Mouse (Mus musculus): ENCODE results near the gene Cib2.

DNA sequence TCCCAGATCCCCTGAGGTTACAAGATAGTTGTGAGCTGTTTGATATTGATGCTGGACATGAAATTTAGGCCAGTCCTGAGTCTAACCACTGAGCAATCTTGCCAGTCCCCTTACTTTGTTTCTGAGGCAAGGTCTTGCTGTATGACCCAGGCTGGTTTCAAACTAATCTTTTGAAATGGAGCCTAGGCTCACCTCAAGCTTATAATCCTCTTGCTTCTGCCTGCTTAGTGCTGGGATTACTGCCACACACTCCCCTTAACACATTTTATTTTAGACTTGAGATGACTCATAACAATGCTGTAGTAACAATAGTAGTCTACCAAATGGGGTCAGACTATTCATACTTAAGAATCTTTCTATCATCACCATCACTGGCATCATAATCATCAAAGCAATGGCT lies 28.6 kb downstream of the Cib2 start:
- TF ChIP-seq POLR2AphosphoS2 (IDR thresholded peaks at IDR 0.05; ENCODE audit: insufficient read length, low read depth): no peak
- TF ChIP-seq POLR2A (IDR thresholded peaks at IDR 0.05; ENCODE audit: insufficient read length, low read depth): no peak
- TF ChIP-seq CEBPB (IDR thresholded peaks at IDR 0.05; ENCODE audit: insufficient read depth, poor library complexity, severe bottlenecking): no peak
- no peak for TF ChIP-seq MYOD1 (IDR thresholded peaks at IDR 0.05; ENCODE audit: control insufficient read depth in 1 of 3, insufficient read length in 2 of 3, low read depth in 2 of 3)
- TF ChIP-seq TCF12 (IDR thresholded peaks at IDR 0.05; ENCODE audit: insufficient read depth, poor library complexity, severe bottlenecking): no peak
- TF ChIP-seq MAX (IDR thresholded peaks at IDR 0.05; ENCODE audit: low read depth): no peak
- no peak for TF ChIP-seq USF1 (IDR thresholded peaks at IDR 0.05; ENCODE audit: low read depth)
- TF ChIP-seq MYOG (IDR thresholded peaks at IDR 0.05; ENCODE audit: control insufficient read depth in 1 of 3, insufficient read depth in 1 of 3, insufficient read length in 2 of 3, low read depth in 2 of 3): no peak
- TF ChIP-seq REST (IDR thresholded peaks at IDR 0.05; ENCODE audit: insufficient read depth, insufficient read length): no peak
- TF ChIP-seq E2F4 (IDR thresholded peaks at IDR 0.05; ENCODE audit: insufficient read depth): no peak

Data from myocyte (in vitro differentiated cells).